Mouse (Mus musculus) intestine, postnatal 0 days (tissue): ENCODE measurements around the gene Syngr1. TPM values are rescaled to one million over a fixed set of nuclear protein-coding genes. Genes with fewer than 3 reads are reported as not detected.

Experiments
- ATAC-seq: fragments of 200-750 bp; cut with Nextera tagmentation; 2 replicates; pipeline ENCODE4 v1.8.0; 2017; ENCODE audit warnings: mild to moderate bottlenecking, moderate TSS enrichment, moderate library complexity
- H3K27ac ChIP-seq: fragments of 300-500 bp; sonication (generic); 2 replicates; pipeline ENCODE4 v1.5.1; 2014; ENCODE audit warnings: mild to moderate bottlenecking, low read depth, low read length, moderate library complexity
- H3K27me3 ChIP-seq: fragments of 300-500 bp; sonication (generic); replicated peaks from 2 replicates; pipeline ENCODE4 v1.6.1; 2014; ENCODE audit warnings: low read length, mixed read lengths; ENCODE audit not compliant: control insufficient read depth, insufficient read depth
- H3K36me3 ChIP-seq: fragments of 300-500 bp; sonication (generic); 2 replicates; pipeline ENCODE4 v1.6.1; 2014; ENCODE audit warnings: mild to moderate bottlenecking, moderate library complexity; ENCODE audit not compliant: control insufficient read depth, insufficient read depth
- H3K4me1 ChIP-seq: fragments of 300-500 bp; sonication (generic); replicated peaks from 2 replicates; pipeline ENCODE4 v1.6.1; 2014; ENCODE audit warnings: antibody characterized with exemption, low read length, mixed read lengths; ENCODE audit not compliant: control insufficient read depth, insufficient read depth
- H3K4me2 ChIP-seq: fragments of 300-500 bp; sonication (generic); replicated peaks from 2 replicates; pipeline ENCODE4 v1.6.1; 2014; ENCODE audit warnings: low read depth, mild to moderate bottlenecking, moderate library complexity
- H3K4me3 ChIP-seq: fragments of 300-500 bp; sonication (generic); 2 replicates; pipeline ENCODE4 v1.5.1; 2014; ENCODE audit warnings: low read depth, low read length
- H3K9ac ChIP-seq: fragments of 300-500 bp; sonication (generic); 2 replicates; pipeline ENCODE4 v1.6.1; 2014; ENCODE audit warnings: mild to moderate bottlenecking, low read depth, low read length
- H3K9me3 ChIP-seq: fragments of 300-500 bp; sonication (generic); 2 replicates; pipeline ENCODE4 v1.6.1; 2016; ENCODE audit warnings: mixed run types; ENCODE audit not compliant: control insufficient read depth
- CTCF ChIP-seq: sonication (generic); IDR thresholded peaks from 2 replicates; pipeline ENCODE4 v1.5.1; 2016; ENCODE audit warnings: low read depth, mild to moderate bottlenecking, control low read depth, antibody characterized with exemption, moderate library complexity
- WGBS: fragments of 180-500 bp; shearing (Covaris S2); extraction: QIAGEN DNeasy Blood & Tissue Kit; methylation state at CpG from one replicate; pipeline ENCODE4 v1.1.7; 2014; 5-methylcytosine and 5-hydroxymethylcytosine counted together
- polyA plus RNA-seq: library from polyadenylated mRNA; unstranded; fragments of >200 nt; fragmentation: Nextera tagmentation; extraction: Ambion mirVana; gene quantifications from 2 replicates; pipeline ENCODE4 v1.2.1, GENCODE M21; 2015

The Syngr1 gene
- polyA plus RNA-seq, 1 experiment from 2014 or later = 6.8 TPM

DNA sequence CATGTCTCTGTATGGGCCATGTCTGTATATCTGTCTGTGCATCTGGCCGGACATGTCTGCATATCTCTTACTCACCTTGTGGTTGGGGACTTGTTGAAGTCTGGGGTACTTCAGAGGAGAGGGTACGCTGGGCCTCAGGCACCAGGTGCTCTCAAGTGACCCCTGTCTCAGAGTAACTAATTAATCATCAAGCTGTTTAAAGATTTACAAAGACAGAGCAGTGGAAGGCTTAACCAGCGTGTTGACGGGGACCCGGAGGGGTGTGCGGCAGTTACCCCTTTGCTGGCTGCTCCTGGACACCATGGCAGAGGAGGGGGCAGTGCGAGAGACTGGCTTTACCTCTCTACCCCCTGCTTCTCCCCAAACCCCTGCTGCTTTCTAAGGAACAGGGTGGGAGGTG is 31.5 kb upstream of the Syngr1 start:
- 39% methylated on average over 7 of the region's 7 CpGs for WGBS
- TF ChIP-seq CTCF = no peak
- Histone ChIP-seq H3K4me3 (no peak overlapping the region), H3K9me3 (no peaks in the 10 kb centered on the region), H3K9ac (no peak overlapping the region), H3K4me1 (0 out of 2 replicates have a peak, but pooled peaks cover 2% of the 10 kb centered on the region), H3K27me3 (no peaks in the 10 kb centered on the region), H3K27ac (no peak overlapping the region), H3K36me3 (no peaks in the 10 kb centered on the region), H3K4me2 (no peak overlapping the region)
- ATAC-seq = no peak

DNA sequence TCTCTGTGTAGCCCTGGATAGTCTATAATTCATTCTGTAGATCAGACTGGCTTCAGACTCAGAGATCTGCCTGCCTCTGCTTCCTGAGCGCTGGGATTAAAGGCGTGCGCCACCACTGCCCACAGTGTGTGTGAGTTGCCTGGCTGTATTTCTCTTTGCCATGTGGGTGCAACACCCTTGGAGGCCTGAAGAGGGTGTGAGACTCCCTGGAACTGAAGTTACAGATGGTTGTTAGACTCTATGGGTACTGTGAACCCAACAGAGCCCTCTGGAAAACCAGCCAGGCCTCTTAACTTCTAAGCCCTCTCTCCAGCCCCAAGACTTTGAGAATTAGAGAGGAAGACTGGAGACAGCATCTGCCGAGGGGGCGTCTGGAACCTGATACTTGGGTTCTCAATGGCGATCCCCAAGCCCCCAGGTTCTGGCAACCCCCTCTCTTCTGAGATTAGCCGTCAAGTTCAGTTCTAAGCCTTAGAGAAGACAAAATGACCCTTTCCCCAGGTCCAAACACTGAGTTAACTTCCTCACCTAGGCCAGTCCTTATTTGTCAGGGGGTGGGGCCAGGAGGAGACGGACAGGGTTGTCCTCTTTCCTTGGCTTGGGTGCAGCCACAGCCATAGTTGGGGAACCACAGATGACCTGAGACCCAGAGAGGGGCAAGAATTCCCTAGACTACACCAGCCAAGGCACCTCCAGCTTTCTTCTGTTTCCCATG is 30.6 kb upstream of the Syngr1 start:
- H3K9ac ChIP-seq = no peak overlapping the region
- H3K4me1 ChIP-seq = 0 out of 2 replicates have a peak, but pooled peaks cover 2% of the 10 kb centered on the region
- WGBS = 91% methylated on average over 8 of the region's 8 CpGs
- H3K36me3 ChIP-seq = no peaks in the 10 kb centered on the region
- TF ChIP-seq CTCF = 0 out of 2 replicates have a peak, but pooled peaks have one; percentile 7
- H3K27ac ChIP-seq = no peak overlapping the region
- no peak overlapping the region for H3K4me3 ChIP-seq
- ATAC-seq = no peak
- H3K9me3 ChIP-seq = no peaks in the 10 kb centered on the region
- no peaks in the 10 kb centered on the region for H3K27me3 ChIP-seq
- no peak overlapping the region for H3K4me2 ChIP-seq

GRCm38 (mm10) chr15:80061071-80061550 is 30.0 kb upstream of the Syngr1 start:
- Histone ChIP-seq H3K27ac (no peak overlapping the region), H3K4me3 (no peak overlapping the region), H3K4me2 (no peak overlapping the region), H3K27me3 (no peaks in the 10 kb centered on the region), H3K36me3 (no peaks in the 10 kb centered on the region), H3K9ac (no peak overlapping the region), H3K9me3 (no peaks in the 10 kb centered on the region), H3K4me1 (0 out of 2 replicates have a peak, but pooled peaks cover 2% of the 10 kb centered on the region)
- no peak for TF ChIP-seq CTCF
- 87% methylated on average over 4 of the region's 4 CpGs for WGBS
- no peak for ATAC-seq

GRCm38 (mm10) chr15:80062339-80062738 is 28.8 kb upstream of the Syngr1 start:
- Histone ChIP-seq H3K9ac (no peak overlapping the region), H3K4me2 (no peak overlapping the region), H3K27ac (no peak overlapping the region), H3K36me3 (no peaks in the 10 kb centered on the region), H3K9me3 (no peaks in the 10 kb centered on the region), H3K4me1 (0 out of 2 replicates have a peak, but pooled peaks cover 2% of the 10 kb centered on the region), H3K27me3 (no peaks in the 10 kb centered on the region), H3K4me3 (no peak overlapping the region)
- 70% methylated on average over 7 of the region's 9 CpGs for WGBS
- ATAC-seq = no peak
- TF ChIP-seq CTCF = no peak

DNA sequence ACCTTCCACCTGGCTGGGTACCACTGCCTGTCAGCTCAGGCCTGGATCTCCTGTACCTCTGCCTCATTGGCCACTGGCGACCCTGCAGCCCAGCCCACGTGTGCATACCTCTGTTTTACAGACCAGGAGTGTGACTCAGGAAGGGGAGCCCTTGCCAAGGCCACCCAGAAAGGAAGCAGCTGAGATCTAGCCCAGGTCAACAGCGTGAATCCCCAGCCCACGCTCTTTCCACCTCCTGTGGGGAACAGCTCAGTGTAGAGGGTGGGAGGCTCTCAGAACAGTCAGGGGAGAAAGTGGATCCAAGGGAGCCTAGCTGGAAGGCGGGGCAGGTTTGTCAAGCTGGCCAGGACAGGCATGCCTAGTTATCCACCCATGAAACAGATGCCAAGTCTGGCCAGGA is 28.3 kb upstream of the Syngr1 start:
- 0 out of 2 replicates have a peak, but pooled peaks cover 2% of the 10 kb centered on the region for H3K4me1 ChIP-seq
- no peak overlapping the region for H3K4me2 ChIP-seq
- H3K9ac ChIP-seq = no peak overlapping the region
- H3K27me3 ChIP-seq = no peaks in the 10 kb centered on the region
- no peak overlapping the region for H3K4me3 ChIP-seq
- 52% methylated on average over 5 of the region's 5 CpGs for WGBS
- no peak overlapping the region for H3K27ac ChIP-seq
- H3K9me3 ChIP-seq = no peaks in the 10 kb centered on the region
- ATAC-seq = no peak
- no peaks in the 10 kb centered on the region for H3K36me3 ChIP-seq
- no peak for TF ChIP-seq CTCF

GRCm38 (mm10) chr15:80064965-80065364 is 26.2 kb upstream of the Syngr1 start:
- Histone ChIP-seq H3K4me3 (no peak overlapping the region), H3K9ac (no peak overlapping the region), H3K4me1 (no peaks in the 10 kb centered on the region), H3K27me3 (no peaks in the 10 kb centered on the region), H3K27ac (no peak overlapping the region), H3K36me3 (no peaks in the 10 kb centered on the region), H3K9me3 (no peaks in the 10 kb centered on the region), H3K4me2 (no peak overlapping the region)
- ATAC-seq = peak; percentile 16; the same call in 1 of the 2 replicates
- 75% methylated on average over 5 of the region's 5 CpGs for WGBS
- no peak for TF ChIP-seq CTCF
